Mouse (Mus musculus): ENCODE data around the gene Tenm2.

GRCm38 (mm10) chr11:36072646-36073045 is 1163.1 kb downstream of the Tenm2 start:
- TF ChIP-seq GATA1 (IDR thresholded peaks at IDR 0.05; ENCODE audit: borderline replicate concordance, low read length) (no peak), FLI1 (IDR thresholded peaks at IDR 0.05; ENCODE audit: low read length) (no peak)
